Mouse (Mus musculus): ENCODE results near the gene Ppat. TPM values are rescaled to one million over a fixed set of nuclear protein-coding genes. Genes with fewer than 3 reads are reported as not detected.

The Ppat gene
- polyA plus RNA-seq, 1 experiment from 2014 or later, result 14.6 TPM

Other genes with a start within 250 kb of the Ppat start
- gene Aasdh, start 46.1 kb downstream of the Ppat start, polyA plus RNA-seq (2015; fragmentation: Nextera tagmentation; extraction: Ambion mirVana), result 25.6 and 27.5 TPM in 2 replicates
- 220 and 224 TPM in 2 replicates for gene Paics, start 271 bp downstream of the Ppat start, polyA plus RNA-seq (2015; fragmentation: Nextera tagmentation; extraction: Ambion mirVana)
- gene Srp72, start 23.1 kb upstream of the Ppat start, polyA plus RNA-seq (2015; fragmentation: Nextera tagmentation; extraction: Ambion mirVana), result 79.0 and 81.3 TPM in 2 replicates
- not detected in 2 replicates for gene Arl9, start 52.5 kb upstream of the Ppat start, polyA plus RNA-seq (2015; fragmentation: Nextera tagmentation; extraction: Ambion mirVana)
- 0.31 and 0.57 TPM in 2 replicates for gene Thegl, start 64.4 kb upstream of the Ppat start, polyA plus RNA-seq (2015; fragmentation: Nextera tagmentation; extraction: Ambion mirVana)
- gene Hopx, start 163.5 kb upstream of the Ppat start, polyA plus RNA-seq (2015; fragmentation: Nextera tagmentation; extraction: Ambion mirVana), result 1.8 and 2.2 TPM in 2 replicates

All from forebrain, embryonic 15.5 days (tissue).